Mouse (Mus musculus) cortical plate, adult 2 months (tissue): Measurements from ENCODE around the gene Egfl8.

Experiments used
- CTCF ChIP-seq: fragments of 200-500 bp; IDR thresholded peaks from 2 replicates; pipeline ENCODE4 v1.5.1; 2011; ENCODE audit warnings: mild to moderate bottlenecking, control low read depth, low read length; ENCODE audit not compliant: insufficient read depth; ENCODE audit errors: extremely low read depth
- POLR2A ChIP-seq: fragments of 200-500 bp; IDR thresholded peaks from 2 replicates; pipeline ENCODE4 v1.6.1; 2011; ENCODE audit warnings: mild to moderate bottlenecking, low read length, control low read depth; ENCODE audit not compliant: insufficient read depth; ENCODE audit errors: extremely low read depth

DNA sequence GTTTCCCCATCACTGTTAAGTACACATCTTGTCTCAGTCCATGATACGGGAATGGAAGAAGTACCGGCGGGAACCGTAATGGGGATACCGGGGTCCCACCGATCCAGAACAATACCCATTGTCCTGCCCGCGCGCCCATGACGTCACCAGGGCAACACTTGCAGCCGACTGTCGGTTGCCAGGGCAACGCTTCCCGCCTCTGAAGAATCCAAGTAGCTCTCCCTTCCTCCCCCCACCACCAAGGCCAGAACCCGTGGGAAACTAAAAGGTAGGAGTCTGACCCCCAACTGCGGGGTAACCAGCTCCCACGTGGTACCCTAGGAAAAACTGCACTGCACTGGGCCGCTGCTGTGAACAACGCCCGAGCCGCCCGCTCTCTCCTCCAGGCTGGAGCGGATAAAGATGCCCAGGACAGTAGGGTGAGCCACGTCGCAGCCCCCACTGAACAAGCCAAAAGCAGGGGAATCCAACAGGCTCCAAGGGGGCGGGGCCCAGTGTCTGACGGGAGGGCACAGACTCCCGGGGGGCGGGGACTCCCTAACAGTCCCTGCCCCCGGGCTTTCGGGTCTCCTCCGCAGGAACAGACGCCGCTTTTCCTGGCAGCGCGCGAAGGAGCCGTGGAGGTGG, 28.9 kb downstream of the Egfl8 start:
- TF ChIP-seq POLR2A: no peak
- TF ChIP-seq CTCF: no peak
